Mouse (Mus musculus): ENCODE measurements around the gene Gm42372.

Gene Gm42372

DNA sequence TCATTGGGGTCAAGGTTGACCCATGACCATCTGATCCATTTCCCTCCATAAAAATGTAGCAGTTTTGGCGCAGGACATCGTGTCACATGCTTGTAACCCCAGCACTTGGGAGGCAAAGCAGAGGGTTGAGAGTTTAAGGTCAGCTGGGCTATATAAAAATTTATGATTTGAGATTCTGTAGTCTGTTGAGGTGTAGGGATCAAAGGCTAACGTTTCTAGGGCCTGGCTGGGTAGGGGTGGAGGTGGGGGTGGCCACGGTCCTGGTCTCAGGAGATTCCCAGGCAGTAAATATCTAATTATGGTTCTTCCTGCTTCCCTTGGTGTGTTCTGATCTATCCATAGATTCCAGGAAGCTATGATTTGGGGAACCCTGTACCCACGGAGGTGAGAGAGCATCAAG lies 21.2 kb upstream of the Gm42372 start:
- DNase-seq = no peak

DNA sequence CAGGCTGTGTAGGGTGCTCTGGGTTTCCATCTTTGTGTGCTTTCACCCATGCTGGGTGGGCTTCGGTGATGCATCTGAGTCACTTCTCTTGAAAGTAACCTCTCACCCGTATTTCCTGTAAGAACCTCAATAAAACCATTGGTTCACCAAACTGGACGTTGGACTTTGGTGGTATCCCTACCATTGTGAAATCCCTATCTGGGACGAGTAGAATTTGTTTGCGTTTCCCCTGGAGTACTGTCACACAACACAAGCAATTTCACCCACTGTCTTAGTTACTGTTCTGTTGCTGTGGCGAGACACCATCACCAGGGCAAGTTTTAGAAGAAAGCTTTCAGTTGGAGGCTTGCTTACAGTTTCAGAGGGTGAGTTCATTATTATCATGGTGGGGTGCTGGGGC lies 14.5 kb upstream of the Gm42372 start:
- no peak for DNase-seq

DNA sequence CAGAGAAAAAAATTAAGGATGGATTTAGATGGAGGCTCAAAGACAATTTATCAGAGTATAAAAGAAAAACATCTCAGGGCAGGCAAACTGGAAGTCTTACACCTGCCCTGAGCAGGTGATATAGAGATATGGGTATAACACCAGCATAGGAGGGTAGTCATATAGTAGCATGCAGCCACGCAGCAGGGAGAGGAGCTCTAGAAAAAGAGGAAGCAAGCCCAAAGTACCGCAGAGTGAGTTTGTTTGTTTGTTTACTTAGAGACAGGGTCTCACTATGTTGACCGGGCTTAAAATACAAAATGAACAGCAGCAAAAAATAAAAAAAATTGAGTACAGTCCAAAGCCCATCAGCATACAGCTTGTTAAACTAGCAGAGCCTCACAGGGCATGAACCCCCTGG lies 11.7 kb upstream of the Gm42372 start:
- no peak for DNase-seq

DNA sequence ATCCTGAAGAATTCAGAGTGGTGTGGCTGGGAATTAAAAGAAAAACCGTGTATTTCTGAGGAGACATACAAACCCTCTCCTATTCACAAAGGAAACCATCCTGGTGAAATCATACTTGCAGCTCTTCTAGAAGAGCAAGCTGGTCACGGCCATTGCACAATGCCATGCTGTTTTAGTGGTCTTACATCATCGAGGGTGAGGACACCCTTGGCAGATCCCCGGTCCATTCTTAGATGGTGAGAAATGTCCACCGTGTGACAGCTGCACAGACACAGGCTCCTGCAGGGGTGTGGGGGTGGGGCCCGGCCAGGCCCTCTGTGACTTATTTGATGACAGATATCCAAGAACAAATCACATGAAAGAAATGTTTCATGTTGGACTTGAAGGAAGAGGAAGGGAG lies 8.9 kb upstream of the Gm42372 start:
- peak; percentile 90 for DNase-seq

DNA sequence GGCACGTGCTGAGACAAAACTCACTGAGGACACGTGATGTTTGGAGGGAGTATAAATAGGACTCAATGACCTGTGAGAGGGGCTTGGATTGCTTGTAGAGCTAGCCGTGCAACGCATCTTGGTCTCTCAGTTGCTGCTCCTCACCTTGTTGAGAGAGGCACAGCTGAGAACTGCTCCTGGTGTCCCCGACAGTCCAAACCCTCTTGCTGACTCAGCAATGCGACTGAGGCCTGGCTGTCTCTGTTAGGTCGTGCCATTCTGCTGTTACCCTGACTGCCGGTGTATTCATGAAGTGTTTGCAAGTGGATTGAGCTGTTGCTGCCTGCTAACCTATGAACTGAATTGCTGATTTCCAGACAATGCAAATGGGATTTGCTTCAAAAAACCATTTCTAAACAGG lies 6.6 kb upstream of the Gm42372 start:
- DNase-seq = no peak

DNA sequence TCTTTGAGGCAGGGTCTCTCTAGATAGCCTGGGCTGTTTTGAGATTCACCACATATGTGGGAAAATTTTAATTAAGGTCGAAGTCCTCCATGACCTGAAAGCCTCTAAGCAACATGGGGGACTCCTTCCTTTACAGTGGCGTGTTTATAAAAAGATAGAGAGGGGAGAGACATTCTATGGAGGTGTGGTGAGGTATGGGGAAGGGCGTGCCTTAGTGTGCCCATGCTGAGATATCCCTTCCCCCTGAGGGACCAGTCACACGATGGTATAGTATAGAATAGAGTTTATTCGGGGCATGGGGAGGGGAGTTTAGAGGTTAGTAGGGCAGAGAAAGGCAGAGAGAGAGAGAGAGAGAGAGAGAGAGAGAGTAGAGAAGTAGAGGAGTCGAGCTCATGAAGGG lies 4.7 kb upstream of the Gm42372 start:
- DNase-seq = no peak

DNA sequence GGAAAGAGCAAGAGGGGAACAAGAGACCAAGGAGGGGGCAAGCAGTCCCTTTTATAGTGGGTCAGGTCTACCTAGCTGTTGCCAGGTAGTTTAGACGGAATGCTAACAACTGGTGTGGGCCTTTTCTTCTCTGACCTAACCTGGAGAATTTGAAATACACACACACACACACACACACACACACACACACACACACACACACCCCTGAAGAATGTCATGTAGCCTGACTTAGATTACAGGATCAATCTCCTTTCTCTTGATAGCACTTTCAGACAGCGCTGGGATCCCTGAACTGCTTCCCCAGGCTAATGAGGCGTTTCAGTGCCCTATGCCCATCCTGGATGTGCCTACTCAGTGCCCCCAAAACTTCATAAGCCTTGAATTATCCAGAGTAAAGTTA lies 4.3 kb upstream of the Gm42372 start:
- no peak for DNase-seq

DNA sequence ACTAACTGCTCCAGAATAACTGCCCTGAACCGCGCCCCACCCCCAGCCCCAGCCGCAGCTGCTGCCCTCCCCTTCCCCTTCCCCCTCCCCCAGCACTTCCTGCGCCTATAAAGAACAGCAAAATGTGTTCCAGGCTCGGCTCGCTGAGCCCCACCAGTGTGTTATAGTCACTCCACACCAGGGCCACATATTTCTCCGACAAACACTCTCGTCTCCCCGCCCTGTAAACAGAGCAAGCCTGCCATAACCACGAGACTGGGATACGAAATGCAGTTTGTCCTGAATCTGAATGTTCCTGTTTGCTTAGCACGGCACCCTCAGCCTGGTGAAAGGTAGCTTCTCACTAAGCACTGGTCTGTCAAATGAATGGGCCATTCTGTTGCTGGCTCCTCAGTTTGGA lies 2.5 kb upstream of the Gm42372 start:
- DNase-seq = peak; percentile 50

DNA sequence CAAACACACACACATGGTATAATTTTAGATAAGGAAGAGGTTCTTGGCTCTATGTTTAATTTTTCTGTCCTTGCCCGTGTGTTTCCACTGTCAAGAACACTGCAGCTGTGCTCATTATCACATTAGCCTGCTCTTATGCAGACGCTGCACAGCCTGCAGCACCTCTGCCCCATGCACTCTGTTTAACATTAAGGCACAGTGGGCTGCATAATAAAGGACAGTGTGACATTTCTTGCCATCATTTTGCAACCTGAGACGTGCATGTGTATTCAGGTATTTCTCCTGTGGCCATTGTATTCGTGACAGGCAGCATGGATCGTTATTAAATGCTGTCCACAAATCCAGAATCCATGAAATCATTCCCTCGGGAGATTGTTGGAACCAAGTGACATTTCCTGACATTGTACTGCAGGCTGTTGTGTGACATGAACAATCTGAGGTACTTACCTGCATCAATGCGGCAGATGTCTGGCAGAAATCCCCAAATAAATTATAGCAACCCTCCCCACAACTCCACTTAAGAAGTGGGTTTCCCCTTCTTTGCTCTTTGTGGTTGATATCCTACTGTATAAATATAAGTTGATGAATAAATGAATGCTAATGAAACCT lies 4.8 kb downstream of the Gm42372 start:
- DNase-seq = no peak

DNA sequence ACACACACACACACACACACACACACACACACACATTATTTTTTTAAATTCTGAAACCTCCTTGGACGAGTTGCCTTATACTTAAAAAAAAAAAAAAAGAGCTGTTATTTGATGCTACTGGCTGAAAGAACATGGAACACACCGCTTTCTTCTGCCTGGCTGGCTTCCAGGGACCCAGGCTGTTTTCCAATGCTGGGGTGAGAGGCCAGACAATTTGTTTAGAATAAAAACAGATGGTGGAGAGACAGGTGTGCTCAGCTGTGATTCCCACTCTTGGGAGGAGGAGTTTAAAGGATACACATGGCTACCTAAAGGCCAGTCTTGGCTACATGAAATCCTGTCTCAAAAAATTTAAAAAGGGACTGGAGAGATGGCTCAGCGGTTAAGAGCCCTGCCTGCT lies 5.5 kb downstream of the Gm42372 start:
- no peak for DNase-seq

DNA sequence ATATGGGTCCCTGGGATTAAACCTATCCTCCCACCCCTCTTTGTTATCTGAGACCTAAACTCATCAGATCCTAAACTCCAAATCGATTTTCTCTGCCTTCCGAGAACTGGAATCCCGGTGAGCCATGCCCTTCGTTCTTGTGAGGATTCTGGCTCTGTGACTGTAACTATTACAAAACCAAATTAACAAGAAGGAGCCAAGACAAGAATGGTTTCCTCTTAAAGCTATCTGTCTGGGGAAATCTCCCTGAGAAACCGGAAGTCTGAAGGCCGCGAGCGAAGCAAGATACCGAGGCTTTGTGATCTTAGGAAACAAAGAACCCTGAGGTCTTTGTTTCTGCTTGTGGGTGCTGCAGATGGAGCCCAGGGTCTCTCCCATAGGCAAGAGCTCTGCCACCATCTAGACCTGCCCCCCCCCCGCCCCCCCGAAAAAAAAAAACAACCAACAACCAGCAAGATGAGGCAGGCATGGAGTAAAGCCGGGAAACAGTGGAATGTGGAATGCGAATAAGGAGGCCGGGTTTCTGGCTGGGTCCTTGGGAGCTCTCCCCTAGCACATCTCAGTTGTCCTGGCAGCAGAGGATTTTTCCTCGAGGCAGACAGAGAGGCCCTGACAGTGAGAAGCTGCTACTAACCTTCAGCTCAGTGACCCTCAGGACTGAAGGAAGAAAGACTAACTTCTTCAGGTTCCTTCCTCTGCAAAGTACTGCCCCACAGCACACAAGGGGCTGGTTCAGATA lies 7.3 kb downstream of the Gm42372 start:
- DNase-seq = no peak

DNA sequence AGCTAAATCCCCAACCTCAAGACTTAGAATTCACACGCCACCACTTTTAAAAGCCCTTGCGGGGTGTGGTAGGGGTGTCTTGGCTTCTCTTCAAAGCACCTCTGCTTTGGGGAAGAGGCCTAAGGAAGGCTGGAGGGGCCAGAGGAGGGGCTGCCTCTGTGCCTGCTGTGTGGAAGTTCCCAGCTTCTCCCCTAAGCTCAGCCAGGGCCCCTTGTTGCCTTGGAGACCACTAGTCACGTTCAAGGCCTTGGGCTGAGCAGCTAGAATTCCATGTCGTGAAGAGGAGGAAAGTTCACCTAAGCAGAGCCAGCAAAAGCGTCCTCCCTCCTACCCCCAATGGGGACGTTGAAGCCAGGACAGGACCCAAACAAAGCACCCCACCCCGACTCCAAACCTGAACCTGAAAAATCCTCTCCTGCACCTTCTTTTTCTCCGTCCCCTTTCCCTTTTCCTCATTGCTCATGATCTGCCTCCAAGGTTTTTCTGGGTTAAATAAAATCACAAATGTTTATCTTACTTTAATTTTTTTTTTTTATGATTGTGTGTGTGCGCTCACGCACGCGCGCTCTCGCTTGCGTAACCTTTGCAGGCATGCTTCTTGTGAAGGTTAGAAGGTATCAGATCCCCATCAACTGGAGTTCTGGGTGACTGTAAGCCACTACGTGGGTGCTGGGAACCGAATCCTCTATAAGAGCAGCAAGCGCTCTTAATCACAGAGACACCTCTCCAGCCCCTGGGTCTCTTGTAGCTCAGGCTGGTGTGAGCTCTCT lies 9.0 kb downstream of the Gm42372 start:
- no peak for DNase-seq

DNA sequence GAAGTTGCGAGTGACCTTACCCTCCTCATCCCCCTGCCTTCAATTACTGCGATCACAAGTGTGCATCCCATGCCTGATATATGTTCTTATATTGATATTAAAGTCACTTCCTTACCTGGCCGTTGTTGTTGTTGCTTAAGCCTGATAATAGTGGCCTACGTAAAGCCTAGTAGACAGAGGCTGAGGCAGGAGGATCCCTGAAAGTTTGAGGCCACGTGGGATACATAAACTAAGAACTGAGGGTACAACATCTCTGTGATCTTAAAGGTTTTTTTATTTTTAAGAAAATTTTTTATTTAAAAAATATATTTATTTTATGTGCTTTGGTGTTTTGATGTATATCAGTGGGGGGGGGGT lies 9.5 kb downstream of the Gm42372 start, which contains the start of gene Ccdc8:
TSS of gene Ccdc8 (plus strand) at position 258 of the 357 bp plus-strand sequence.
- no peak for DNase-seq

DNA sequence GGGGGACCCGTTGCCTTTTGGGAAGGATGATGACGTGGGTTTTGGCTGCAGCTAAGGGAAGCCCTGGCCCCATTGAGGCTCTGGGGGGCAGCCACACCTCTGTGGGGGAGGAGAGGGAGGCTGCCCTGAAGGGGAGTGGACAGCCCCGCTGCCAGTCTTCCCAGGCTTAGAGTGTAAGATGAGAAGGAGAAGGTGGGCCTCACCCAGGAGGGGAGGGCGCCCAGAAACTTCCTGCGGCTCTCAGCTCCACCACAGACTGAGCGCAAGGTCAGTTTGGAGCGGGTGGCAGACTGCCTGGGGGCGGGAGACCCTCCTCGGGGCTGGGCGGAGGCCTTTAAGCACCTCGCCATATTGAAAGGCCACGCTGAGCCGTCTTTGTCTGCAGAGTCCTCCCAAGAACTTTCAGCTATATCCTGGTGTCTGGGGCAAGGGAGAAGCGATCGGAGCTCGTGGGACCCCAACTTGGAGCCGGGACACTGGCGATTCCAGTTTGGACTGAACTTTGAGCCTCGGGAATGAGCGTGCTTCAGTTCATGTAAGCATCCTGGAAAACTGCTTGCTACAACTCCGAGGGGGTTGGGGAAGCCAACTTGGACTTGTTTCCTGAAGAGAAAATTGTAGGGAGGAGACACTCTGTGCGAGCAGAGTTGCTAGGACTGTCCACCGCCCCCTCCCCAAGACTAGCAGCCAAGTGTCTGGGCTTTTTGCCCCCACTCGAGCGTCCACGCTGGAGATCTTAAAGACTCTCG lies 10.9 kb downstream of the Gm42372 start:
- no peak for DNase-seq

DNA sequence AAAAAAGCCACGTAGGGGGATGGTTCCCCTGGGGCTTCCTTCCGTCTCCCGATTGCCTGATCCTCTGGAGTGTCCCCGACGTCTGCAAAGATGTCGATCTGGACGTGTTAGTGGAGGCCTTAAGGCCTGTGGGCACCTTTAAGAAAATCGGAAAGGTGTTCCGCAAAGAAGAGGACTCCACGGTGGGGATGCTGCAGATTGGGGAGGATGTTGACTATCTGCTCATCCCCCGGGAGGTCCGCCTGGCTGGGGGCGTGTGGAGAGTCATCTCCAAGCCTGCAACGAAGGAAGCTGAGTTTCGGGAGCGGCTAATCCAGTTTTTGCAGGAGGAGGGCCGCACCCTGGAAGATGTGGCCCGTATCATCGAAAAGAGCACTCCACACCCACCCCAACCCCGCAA lies 11.5 kb downstream of the Gm42372 start:
- no peak for DNase-seq

DNA sequence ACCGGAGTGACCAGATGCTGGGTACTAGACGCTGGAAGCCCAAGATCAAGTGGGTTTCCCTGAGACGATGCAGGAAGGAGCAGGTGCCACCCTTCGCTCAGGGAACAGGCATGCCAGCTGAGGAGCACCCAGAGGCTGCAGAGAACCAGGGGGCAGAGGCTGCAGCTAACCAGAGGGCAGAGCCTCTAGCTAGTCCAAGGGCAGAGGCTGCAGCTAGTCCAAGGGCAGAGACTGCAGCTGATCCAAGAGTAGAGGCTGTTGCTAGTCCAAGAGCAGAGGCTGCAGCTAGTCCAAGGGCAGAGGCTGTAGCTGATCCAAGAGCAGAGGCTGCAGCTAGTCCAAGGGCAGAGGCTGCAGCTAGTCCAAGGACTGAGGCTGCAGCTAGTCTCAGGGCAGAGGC lies 12.5 kb downstream of the Gm42372 start:
- DNase-seq = no peak

DNA sequence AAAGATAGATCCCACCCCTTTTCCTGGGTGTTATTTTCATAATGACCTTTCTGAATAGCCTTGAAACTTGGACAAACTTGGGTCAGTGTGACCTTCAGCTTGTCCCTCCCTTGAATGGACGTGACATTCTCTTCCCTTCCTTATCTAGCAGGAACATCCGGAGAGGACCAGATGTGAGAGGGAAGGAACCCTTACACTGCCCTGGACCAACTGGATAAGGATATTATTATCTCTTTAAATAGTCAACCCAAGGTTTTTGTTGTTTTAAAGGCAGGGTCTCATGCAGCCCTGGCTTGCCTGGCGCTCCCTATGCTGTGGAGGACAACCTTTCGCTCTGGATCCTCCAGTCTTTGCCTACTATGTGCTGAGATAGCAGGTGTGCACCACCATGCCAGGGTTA lies 16.3 kb downstream of the Gm42372 start:
- no peak for DNase-seq

DNA sequence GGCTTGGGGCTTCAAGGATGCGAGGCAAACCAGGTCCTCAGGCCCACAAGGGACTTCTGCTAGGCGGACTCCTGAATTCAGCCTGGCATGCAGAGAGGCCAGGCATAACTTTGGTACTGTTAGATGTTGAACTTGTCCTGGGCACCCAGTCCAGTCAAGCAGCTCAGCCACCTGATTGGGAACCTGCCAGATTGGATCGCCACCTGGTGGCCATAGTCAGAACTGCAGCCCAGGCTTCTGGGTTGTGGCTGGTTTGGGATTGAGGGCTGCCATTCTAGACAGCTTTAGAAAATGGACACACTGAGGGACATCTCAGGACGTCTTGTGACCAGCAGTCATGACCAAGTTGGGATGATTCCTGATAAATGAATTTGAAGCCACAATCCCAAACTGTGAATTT lies 16.8 kb downstream of the Gm42372 start:
- peak; percentile 74 for DNase-seq

DNA sequence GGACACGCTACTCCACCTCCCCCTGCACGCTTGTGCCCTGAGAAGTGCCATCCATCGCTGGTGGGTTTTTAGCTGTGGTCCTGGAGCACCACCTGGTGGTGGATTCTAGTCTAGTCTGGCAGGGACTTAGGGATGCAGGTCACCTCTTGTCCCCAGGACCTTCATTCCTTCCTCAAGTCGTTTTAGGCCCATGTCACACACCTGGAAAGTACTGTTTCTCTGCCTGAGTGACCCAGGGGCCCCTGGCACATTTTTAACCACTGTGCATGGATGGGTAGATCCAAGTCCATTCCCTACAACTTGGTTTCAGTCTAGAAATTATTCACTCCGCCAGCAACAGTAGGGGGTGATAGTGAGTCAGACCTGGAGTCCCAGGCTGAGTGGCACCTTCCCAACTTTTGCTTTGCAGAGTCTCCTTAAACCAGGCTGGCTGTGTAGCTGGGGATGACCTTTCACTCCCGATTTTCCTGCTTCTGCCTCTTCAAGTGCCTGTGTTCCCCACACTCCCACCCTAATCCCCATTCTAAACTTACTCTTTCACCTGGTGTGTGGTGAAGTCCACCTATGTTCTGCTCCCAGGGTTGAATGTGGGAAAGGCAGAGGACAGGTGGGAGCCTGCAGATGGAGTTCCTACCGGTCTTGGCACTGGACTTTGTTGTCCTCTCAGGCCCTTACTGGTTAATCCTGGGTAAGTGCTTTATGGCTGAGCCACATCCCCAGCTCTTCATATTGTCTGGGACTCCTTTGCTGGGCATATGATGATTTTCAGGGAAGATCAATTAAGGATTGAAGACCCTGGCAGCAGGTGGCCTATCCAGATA lies 19.7 kb downstream of the Gm42372 start:
- peak; percentile 84 for DNase-seq

DNA sequence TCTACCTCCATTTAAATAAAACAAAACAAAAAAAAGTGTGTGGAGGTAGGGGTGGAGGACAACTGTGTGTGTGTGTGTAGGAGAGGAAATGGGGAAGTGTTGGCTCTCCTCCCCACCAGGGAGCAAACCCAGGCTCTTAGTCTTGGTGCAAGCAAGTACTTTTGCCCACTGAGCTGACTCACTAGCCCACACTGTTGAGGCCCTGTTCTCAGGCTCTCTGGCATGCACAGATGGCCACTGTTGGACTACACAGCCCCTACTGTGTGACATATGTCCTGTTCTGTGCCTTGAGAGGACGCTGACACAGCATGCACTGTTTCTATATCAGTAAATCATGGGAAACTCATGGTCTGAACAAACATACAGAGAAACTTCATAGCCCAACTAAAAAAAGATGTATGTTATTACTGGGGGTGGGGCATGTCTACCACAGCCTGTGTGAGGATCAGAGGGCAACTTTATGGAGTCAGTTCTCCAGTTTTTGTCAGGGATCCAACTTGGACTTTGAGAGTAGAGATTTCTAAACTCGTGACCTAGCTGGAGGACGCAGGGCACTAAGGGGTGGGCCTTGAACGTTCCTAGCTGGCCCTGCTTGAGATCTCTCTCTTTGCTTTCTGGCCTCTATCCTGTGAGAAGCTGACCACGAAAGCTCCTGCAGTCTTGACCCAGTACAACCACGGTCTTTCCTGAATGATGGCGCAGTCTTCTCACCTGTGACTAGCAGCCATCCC lies 20.5 kb downstream of the Gm42372 start:
- peak; percentile 56 for DNase-seq

DNA sequence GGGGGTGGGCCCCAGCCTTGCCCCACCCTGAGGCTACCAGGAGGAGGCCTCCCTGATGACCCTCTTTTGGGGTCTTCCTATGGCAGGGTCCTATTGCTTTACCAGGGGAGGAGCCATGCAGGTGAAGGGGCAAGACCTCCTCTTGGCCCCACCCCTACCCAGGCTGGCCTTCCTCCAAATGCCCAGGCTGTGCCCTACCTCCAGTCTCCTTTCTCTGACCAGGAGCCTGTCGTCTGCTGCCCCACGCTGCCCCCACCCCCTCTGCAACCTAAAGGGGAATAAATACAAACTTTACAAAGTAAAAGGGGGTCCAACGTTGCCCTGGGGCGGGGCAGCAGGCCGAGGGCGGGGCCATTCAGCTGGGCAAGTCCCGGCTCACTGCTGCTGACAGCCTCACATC lies 21.8 kb downstream of the Gm42372 start:
- DNase-seq = no peak

DNA sequence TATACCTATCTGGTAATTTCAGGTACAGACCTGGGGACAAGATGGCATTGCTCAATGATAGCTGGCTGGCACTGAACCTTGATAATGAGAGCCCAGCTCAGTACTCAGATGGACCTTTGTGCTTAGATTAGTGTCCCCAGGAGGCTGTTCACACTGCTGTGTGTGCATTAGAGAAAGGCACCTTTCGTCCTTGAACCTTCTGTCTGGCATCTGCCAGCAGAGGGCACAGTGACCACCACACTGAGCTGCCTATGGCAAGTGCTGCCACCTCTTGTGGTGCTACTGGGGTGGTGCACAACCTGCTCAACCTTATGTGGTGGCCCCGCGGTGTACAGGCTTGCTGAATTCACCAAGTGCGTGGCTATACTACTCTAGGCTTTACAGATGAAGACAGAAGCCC lies 24.4 kb downstream of the Gm42372 start:
- DNase-seq = no peak

Measured in layer of hippocampus, adult 9-11 months (tissue).